Mouse (Mus musculus) cerebral cortex, adult 2 months (tissue): ENCODE measurements around the gene Fa2h.

Source experiments
- WGBS: fragments of 180-500 bp; shearing (Covaris S2); methylation state at CpG from one replicate; pipeline ENCODE4 v1.1.7; 2018; 5-methylcytosine and 5-hydroxymethylcytosine counted together

Fa2h gene

DNA sequence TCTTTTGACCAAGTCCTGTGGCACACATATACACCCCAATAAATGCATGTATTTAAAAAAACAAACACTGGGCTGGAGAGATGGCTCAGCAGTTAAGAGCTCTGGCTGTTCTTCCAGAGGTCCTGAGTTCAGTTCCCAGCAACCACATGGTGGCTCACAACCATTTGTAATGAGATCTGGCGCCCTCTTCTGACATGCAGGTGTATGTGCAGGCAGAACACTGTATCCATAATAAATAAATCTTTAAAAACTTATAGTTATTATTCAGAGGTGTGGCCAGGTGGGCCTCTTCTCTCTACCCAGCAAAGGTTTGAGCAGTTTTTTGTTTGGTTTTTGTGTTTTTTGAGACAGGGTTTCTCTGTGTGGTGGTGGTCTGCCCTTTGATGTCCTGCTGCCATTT is 34.7 kb downstream of the Fa2h start:
- WGBS = 63% methylated on average over 1 of the region's 1 CpGs

DNA sequence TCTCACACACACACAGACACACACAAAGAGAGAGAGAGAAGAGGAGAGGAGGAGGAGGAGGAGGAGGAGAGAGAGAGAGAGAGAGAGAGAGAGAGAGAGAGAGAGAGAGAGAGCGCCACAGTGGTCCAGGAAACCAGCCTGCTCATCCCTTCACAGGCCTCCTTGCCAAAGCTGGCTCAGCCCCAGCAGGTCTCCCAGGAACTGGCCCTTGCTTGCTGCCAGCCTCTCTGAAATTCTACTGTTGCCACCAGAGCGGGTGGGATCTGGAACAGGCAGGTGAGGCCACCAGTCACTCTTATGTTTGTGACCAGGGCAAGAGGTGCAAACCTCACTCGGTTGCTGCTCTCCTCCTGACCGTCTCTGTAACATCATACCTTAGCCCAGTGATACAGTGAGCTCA is 36.2 kb downstream of the Fa2h start:
- 77% methylated on average over 4 of the region's 4 CpGs for WGBS

DNA sequence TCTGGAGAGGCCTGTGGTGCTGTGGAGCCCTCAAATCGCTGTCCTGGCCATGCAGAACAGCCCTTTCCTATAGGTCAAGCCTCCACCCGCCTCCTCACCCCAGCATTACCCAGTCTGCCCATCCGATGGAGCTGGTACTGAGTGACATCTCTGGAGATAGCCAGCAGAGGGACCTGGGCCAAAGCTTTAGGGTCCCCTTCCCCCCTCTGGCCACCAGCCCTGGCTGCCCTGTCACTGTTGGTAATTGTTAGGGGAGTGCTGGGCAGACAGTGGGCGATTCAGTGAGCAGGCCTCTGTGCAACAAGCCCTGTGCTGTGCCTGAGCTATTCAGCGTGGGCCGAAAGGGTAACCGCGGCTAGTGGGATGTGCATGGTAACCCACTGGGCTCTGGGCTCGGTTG is 40.1 kb downstream of the Fa2h start:
- 75% methylated on average over 9 of the region's 9 CpGs for WGBS

DNA sequence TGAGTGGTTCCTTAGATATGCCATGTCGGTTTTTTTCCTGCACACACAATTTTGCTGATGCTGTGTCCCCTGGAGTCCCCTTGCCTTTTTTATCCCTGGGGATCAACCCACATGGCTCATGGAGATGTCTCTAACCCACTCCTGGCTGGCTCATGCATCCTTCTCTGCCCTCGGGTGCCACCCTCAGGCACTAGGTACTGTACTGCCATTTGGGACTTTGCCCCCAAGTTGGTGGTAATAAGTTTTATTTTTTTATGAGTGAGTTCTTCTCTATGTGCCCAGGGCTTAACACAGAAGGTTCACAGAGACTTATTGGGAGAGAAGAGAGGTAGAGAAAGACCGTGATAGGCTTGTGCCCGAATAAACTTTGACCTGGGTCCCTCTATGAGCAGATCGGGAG is 41.3 kb downstream of the Fa2h start:
- WGBS = 88% methylated on average over 5 of the region's 5 CpGs

DNA sequence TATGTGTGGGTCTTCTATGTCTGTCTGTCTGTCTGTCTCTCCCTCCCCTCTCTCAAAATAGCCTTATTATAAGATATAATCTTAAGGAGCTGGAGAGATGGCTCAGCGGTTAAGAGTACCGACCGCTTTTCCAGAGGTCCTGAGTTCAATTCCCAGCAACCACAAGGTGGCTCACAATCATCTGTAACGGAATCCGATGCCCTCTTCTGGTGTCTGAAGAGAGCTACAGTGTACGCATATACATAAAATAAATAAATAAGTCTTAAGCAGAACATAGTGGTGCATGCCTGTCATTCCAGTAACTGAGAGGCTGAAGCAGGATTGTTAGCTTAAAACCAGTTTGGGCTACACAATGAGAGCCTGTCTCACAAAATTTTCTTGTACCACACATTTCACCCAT is 43.0 kb downstream of the Fa2h start:
- 86% methylated on average over 6 of the region's 6 CpGs for WGBS

DNA sequence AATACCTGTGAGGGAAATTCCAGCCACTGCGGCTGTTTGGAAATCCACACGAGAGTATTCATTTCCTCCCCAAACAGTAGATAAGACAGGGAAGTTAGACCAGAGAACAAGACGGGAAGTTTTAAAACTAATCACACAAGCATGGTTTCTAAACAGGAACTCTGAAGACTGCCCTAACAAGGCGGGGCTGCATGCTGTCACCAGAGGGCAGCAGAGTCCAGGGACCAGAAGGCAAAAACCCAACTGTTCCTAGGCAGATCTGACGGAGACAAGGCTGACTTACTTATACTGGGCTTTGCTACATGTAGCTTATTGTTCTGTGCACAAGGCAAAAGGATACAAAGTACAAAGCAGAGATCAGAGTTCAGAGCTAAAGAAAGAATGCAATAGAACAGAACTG is 50.4 kb downstream of the Fa2h start:
- WGBS = 16% methylated on average over 5 of the region's 5 CpGs

DNA sequence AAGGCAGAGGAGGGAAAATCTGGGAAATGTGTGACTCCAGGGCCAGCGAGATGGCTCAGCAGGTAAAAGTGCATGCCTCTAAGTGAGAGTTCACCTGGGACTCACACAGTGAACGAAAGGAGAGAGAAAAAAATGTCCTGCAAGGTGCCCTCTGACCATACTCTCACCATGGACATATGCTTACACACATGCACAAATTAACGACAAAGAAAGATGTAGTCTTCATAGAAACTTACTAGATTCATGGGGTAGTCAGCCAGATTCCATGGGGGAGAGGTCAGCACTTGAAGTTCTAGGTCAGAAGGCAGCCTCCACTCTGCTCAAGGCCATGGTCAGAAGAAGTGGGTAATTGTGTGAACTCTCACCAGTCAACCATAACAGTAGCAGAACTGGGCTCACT is 53.4 kb downstream of the Fa2h start:
- 91% methylated on average over 3 of the region's 3 CpGs for WGBS

DNA sequence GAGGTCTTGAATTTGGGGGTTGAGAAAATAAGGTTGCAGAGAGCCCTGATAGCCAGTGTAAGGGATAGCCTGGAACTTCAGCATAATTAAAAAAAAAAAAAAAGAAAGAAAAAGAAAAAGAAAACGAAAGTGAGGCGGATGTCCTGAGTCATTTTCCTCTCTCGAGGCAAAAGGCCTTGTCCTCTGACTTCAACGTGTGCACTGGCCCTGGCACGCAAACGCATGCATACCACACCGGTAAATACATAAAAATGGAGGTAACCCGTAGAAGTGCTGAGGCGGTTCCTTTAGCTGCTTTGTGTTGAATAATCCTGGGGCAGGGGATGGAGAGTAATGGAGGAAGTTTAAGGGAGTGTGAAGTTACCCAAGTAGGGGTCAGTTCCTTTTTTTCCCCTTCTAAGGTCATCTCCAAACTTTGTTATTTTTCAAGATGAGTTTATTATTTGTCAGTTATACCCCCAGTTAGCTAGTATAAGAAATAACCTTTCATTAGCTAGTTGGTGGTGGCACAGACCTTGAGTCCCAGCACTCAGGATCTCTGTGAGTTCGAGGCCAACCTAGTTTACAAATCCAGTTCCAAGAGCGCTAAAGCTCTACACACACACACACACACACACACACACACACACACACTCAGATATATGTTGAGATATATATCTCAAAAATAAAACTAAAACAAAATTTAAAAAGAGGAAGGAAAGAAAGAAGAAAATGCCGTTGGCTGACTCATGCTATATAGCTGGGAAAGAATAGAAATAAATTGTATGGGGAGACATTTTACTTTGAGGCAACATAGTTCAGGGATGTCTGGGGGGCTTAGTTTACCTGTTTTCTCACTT is 55.0 kb downstream of the Fa2h start:
- 52% methylated on average over 12 of the region's 12 CpGs for WGBS

DNA sequence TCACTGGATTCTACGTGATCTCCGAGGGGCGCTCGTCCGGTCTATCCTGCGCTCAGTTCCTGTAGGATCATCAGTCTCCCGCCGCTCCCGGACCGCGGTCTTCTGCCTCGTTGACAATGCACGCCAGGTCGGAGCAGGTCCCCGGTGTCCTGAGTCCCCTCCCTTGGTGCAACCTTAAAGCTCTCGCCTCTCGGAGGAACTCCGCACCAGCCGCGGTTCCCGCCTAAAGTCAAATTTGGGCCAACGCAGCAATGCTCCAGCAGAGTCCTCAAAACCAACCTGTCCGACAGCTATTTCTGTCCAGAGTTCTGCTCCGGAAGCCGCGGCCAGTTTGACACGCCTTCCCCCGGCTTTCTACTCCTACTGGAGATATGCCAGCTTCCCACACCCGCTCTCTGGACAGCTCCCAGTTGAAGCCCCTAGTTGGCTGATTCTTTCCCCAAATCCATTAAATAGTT is 55.7 kb downstream of the Fa2h start, which contains the start of gene Mlkl:
Gene Mlkl (minus strand): TSS at position 288 of the 458 bp plus-strand sequence.
- 1% methylated on average over 29 of the region's 29 CpGs for WGBS

DNA sequence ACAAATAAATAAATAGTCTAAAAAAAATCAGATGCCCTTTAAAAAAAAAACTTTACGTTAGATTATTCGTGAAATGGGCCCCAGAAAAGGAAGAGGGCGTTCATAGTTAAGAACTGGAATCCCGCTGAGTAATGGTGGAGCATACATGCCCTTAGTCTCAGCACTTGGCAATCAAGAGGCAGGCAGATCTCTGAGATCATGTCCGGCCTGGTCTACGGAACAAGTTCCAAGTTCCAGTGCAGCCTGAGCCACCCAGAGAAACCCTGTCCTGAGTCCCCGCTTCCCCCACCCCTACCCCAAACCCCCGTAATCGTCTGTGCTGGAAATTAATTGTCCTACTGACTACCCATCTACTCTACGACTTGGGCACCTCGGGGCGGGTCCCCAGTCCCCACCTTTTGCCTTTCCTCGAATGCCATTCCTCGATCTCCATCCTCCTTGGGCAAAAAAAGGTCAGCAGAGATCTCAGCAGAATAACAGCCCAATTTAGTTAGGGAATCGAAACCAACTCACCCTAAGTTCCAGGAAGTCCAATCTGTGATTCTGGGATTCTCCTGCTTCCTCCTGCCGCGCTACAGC is 56.2 kb downstream of the Fa2h start:
- 31% methylated on average over 17 of the region's 17 CpGs for WGBS

DNA sequence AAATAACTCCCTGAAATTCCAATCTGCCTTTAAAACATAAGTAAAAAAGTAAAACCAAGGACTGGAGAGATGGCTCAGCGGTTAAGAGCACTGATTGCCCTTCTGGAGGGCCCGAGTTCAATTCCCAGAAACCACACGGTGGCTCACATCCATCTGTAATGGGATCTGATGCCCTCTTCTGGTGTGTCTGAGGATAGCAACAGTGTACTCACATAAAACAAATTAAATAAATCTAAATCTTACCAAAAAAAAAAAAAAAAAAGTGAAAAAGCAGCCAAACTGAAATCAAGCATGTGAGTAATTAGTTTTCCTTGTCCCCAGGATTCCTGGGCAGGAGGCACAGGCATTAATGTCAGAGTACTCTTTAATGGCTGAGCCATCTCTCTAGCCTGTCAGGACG is 56.9 kb downstream of the Fa2h start:
- WGBS = 85% methylated on average over 4 of the region's 4 CpGs

DNA sequence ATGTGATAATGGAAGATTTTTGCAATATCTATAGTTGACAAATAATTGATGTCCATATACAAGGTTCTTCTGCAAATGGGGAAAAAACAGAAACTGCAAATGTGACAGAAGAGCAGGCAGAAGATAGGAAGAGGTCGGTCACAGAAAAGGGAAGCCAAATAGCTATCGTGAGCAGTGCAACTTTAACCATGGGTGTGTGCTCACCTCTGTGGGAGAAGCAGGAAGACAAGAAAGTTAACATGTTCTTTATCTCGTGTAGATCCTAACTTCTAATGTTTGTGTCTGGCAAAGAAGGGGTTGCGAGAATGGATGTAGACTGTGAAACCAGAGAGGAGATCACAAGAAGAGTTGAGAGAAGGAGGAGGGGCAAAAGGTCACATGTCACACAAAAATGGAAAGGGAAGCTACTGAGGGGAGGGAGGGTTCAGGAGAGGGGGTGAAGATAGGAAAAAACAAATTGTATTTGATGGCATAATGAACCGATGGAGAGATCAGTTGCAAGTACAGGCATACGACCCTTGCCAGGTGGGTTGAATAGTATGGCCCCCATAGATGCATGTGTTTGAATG is 68.3 kb downstream of the Fa2h start:
- WGBS = 88% methylated on average over 6 of the region's 6 CpGs

DNA sequence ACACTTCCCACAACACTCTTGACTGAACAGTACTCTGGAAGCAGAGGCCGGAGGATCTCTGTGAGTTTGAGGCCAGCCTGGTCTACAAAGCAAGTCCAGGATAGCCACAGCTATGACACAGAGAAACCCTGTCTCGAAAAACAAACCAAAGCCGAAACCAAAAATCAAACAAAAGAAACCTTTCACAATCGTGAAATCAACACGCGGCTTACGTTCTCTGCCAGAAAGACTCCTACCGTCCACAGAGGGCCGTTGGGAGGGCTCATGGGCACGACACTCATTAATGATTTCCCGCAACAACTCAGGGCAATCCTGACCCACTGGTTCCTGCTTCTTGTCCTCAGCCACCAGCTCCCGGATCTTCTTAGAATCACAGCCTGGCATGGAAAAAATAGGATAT is 78.9 kb downstream of the Fa2h start:
- 87% methylated on average over 12 of the region's 12 CpGs for WGBS

DNA sequence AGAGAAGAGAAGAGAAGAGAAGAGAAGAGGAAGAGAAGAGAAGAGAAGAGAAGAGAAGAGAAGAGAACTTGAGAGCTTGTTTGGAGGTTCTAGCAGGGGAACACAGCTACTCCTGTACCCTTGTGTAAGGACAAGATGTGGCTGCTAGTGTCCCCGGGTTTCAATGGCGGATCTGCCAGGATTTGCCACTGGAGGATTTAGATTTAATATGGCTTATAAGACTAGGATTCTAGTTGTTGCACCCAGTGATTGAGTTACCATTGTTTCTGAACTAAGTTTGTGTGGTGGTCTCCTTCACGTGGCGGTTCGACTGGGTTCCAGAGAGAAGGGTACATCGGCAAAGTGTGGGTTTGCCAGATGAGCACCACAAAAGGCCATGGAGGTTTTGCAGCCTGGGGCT is 79.7 kb downstream of the Fa2h start:
- 95% methylated on average over 6 of the region's 6 CpGs for WGBS

DNA sequence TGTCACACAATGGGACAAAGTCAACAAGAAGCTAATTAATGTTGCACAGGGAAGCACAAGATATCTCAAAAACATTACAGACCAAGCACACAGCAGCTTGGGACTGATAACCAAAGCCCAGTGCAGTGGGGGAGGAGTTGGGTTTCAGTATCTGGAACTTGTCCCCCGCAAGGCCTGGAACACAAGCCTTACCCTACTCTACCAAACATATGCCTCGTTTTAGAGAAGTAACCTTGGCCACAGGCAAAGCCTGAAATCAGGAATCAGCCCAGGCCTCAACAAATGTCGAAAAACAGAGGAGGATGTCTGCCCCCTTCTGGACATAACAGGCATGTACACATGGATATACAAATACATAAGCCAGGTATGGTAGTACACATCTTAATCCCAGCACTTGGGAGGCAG is 80.9 kb downstream of the Fa2h start:
- WGBS = 75% methylated on average over 3 of the region's 3 CpGs

DNA sequence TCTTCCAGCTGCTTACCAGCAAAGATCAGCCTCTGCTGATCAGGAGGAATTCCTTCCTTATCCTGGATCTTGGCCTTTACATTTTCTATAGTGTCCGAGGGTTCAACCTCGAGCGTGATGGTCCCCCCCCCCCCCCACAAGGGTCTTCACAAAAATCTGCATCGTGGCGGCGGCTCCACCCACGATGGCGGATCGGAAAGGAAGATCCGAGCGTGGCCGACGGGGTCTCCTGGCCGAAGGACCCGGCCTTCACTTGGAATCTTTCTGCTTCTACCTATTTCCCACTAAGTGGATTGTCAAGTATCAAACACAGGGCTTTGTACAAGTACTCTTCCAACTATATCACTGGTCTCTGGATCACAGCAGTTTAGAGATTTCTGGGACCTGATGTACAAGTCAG is 83.6 kb downstream of the Fa2h start:
- WGBS = 92% methylated on average over 15 of the region's 15 CpGs

DNA sequence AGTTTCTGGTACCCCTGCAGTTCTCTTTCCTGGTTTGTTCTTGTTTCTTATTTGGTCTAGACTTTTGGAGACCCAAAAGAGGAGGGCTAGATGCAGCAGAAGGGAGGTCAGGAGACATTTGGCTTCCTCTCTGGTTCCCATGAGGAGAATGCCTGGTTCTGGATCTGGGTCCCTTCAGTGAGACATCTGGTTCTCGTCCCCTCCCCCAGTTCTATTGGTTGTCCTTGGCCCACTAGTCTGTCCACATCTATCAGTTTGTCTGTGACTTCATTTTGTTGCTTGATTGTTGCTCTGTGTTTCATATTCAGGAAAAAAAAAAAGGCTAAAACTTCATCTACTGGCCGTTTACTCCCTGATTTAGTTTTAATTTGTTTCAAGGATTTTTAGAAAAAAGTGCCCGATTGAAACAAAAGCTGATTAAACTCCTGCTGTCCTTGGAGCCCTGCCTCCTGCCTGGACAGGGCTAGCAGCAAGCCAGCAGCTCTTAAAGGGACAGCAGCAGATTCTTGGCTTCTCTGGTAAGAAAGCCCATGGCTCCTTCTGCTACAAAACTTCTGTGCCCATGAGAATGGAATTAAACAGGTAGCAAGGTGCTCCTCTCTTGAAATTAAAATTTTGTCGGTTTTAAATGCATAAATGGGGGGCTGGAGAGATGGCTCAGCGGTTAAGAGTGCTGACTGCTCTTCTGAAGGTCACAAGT is 88.4 kb downstream of the Fa2h start:
- WGBS = 38% methylated on average over 5 of the region's 5 CpGs

DNA sequence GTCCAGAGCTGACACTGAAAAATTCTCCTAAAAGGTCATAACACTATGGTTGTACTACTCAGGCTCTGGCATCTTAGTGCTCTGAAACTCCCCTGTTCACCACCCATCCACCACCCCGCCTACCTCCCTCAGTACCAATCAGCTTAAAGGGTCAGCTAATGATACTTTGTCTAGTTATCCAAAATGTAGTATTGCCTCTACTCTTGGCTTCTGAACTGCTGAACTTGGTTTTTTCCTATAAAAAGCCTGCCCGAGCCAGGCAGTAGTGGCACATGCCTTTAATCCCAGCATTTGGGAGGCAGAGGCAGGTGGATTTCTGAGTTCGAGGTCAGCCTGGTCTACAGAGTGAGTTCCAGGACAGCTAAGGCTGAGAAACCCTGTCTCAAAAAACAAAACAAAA is 89.3 kb downstream of the Fa2h start:
- WGBS = 95% methylated on average over 3 of the region's 3 CpGs

DNA sequence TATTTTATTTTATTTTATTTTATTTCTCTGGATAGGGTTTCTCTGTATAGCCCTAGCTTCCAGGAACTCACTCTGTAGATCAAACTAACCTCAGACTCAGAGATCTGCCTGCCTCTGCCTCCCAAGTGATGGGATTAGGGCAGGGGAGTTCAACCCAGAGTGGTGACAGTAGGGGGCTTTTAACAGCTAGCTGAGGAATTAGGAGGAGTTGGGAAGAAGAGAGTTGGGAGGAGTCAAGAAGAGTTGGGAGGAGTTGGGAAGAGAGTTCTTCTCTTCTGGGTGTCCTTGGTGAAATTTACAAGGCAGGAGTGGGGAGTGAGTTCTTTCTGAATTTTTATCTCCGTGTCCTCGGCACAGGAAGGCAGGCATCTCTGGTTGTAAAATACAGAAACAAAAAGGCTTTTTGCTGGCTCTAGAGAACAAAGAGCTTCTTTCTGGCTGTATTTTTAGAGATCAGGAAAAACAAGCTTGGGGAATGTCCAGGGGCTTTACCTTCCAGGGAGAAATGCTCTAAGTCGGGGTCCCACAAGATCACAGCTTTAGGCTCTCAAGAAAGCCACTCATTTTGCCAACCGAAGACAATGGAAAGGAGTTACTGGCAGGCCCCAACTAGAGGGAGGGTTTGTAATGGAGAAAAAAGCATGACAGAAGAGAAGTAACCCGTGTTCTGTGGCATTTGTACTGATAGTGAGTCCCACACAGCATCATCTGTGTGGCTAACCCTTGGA is 90.4 kb downstream of the Fa2h start:
- 72% methylated on average over 5 of the region's 5 CpGs for whole genome bisulfite sequencing

DNA sequence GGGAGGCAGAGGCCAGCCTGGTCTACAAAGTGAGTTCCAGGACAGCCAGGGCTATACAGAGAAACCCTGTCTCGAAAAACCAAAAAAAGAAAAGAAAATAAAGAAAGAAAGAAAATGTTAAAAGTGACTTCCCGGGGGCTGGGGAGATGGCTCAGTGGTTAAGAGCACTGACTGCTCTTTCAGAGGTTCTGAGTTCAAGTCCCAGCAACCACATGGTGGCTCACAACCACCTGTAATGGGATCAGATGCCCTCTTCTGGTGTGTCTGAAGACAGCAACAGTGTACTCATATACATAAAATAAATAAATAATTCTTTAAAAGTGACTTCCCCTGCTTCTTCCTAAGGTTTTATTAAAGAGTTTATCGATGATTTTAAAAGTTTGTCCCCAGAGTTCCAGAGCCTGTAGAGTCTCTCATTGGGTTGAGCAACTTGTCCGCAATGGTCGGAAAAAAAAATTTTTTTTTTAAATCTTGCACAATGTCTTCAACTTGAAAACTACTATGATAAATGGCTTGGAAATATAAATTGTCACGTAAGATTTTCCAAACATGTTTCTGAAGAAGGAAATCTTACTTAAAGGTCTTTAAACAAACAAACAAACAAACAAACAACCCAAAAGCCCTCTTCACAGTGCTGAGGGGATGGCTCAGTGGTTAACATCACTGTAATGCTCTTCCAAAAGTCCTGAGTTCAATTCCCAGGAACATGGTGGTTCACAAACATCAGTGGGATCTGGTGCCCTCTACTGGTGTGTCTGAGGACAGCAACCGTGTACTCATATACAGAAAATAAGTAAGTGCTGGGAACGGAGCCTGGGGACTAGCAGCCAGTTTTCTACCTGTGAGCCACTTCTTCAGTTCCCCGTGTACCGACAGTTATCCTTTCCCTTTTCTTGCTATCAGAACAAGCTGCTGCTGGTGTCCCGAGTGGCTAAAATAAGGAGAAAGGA is 92.8 kb downstream of the Fa2h start:
- 68% methylated on average over 11 of the region's 11 CpGs for WGBS
